Mouse (Mus musculus): ENCODE results near the gene Btbd9. TPM values are rescaled to one million over a fixed set of nuclear protein-coding genes. Genes with fewer than 3 reads are reported as not detected.

Btbd9 gene
- polyA plus RNA-seq, 1 experiment from 2014 or later: 111 TPM

- Histone ChIP-seq H3K9me3 (replicated peaks) (no peaks in the 10 kb centered on the region), H3K4me3 (no peak overlapping the region), H3K4me1 (peaks cover 26% of the 10 kb centered on the region), H3K27ac (no peak overlapping the region), H3K36me3 (ENCODE audit: poor library complexity, severe bottlenecking) (peaks cover 14% of the 10 kb centered on the region; the same call in 1 of the 2 replicates), H3K9ac (no peak overlapping the region), H3K4me2 (no peak overlapping the region), H3K27me3 (no peaks in the 10 kb centered on the region)
- 92% methylated on average over 8 of the region's 8 CpGs for WGBS
- ATAC-seq: no peak
These were observed 278.9 kb downstream of the Btbd9 start for GRCm38 (mm10) chr17:30297432-30297831.

GRCm38 (mm10) chr17:30296069-30296468 lies 280.2 kb downstream of the Btbd9 start:
- Histone ChIP-seq H3K4me1 (peaks cover 26% of the 10 kb centered on the region), H3K9ac (no peak overlapping the region), H3K27me3 (no peaks in the 10 kb centered on the region), H3K4me2 (no peak overlapping the region), H3K4me3 (no peak overlapping the region), H3K9me3 (replicated peaks) (no peaks in the 10 kb centered on the region), H3K27ac (no peak overlapping the region), H3K36me3 (ENCODE audit: poor library complexity, severe bottlenecking) (peaks cover 14% of the 10 kb centered on the region; the same call in 1 of the 2 replicates)
- 34% methylated on average over 8 of the region's 8 CpGs for whole genome bisulfite sequencing
- ATAC-seq: no peak

GRCm38 (mm10) chr17:30292666-30293065 lies 283.6 kb downstream of the Btbd9 start:
- H3K9ac ChIP-seq: no peak overlapping the region
- no peak overlapping the region for H3K27ac ChIP-seq
- H3K4me3 ChIP-seq: no peak overlapping the region
- H3K9me3 ChIP-seq (replicated peaks): no peaks in the 10 kb centered on the region
- 79% methylated on average over 6 of the region's 6 CpGs for WGBS
- peaks cover 6% of the 10 kb centered on the region; the same call in 1 of the 2 replicates for H3K36me3 ChIP-seq (ENCODE audit: poor library complexity, severe bottlenecking)
- H3K4me2 ChIP-seq: no peak overlapping the region
- no peaks in the 10 kb centered on the region for H3K27me3 ChIP-seq
- no peak for ATAC-seq
- peaks cover 15% of the 10 kb centered on the region for H3K4me1 ChIP-seq

- Histone ChIP-seq H3K9me3 (replicated peaks) (no peaks in the 10 kb centered on the region), H3K27me3 (peaks cover 14% of the 10 kb centered on the region), H3K36me3 (ENCODE audit: poor library complexity, severe bottlenecking) (no peaks in the 10 kb centered on the region), H3K27ac (no peak overlapping the region), H3K4me1 (peaks cover 18% of the 10 kb centered on the region), H3K9ac (no peak overlapping the region), H3K4me2 (no peak overlapping the region), H3K4me3 (no peak overlapping the region)
- WGBS: 95% methylated on average over 2 of the region's 2 CpGs
- no peak for ATAC-seq
These were observed 290.6 kb downstream of the Btbd9 start for GRCm38 (mm10) chr17:30285641-30286040.

GRCm38 (mm10) chr17:30283460-30284050 lies 292.7 kb downstream of the Btbd9 start:
- Histone ChIP-seq H3K27ac (no peak overlapping the region), H3K4me1 (peaks cover 39% of the 10 kb centered on the region), H3K9ac (no peak overlapping the region)

GRCm38 (mm10) chr17:30283001-30283400 lies 293.3 kb downstream of the Btbd9 start:
- peaks cover 40% of the 10 kb centered on the region for H3K4me1 ChIP-seq
- H3K36me3 ChIP-seq (ENCODE audit: poor library complexity, severe bottlenecking): no peaks in the 10 kb centered on the region
- H3K27ac ChIP-seq: no peak overlapping the region
- no peak for ATAC-seq
- no peaks in the 10 kb centered on the region for H3K9me3 ChIP-seq (replicated peaks)
- no peak overlapping the region for H3K4me3 ChIP-seq
- peaks cover 14% of the 10 kb centered on the region for H3K27me3 ChIP-seq
- H3K4me2 ChIP-seq: no peak overlapping the region
- no peak overlapping the region for H3K9ac ChIP-seq

More at GRCm38 (mm10) chr17:30283460-30284050, 292.7 kb downstream of the Btbd9 start:
- no peak overlapping the region for H3K4me3 ChIP-seq
- H3K36me3 ChIP-seq (ENCODE audit: poor library complexity, severe bottlenecking): no peaks in the 10 kb centered on the region
- H3K4me2 ChIP-seq: no peak overlapping the region
- no peak for ATAC-seq
- WGBS: 78% methylated on average over 4 of the region's 4 CpGs
- peaks cover 14% of the 10 kb centered on the region for H3K27me3 ChIP-seq
- no peaks in the 10 kb centered on the region for H3K9me3 ChIP-seq (replicated peaks)

GRCm38 (mm10) chr17:30280323-30281118 lies 295.8 kb downstream of the Btbd9 start:
- WGBS: 16% methylated on average over 7 of the region's 7 CpGs
- no peak overlapping the region for H3K4me2 ChIP-seq
- ATAC-seq: peak; percentile 41; the same call in 1 of the 2 replicates

GRCm38 (mm10) chr17:30279684-30280083 lies 296.6 kb downstream of the Btbd9 start:
- Histone ChIP-seq H3K4me1 (peaks cover 29% of the 10 kb centered on the region), H3K4me2 (peak overlapping the region; percentile 33), H3K27ac (peak overlapping the region; percentile 49; the same call in 1 of the 2 replicates), H3K36me3 (ENCODE audit: poor library complexity, severe bottlenecking) (peaks cover 1% of the 10 kb centered on the region; the same call in 1 of the 2 replicates), H3K9ac (no peak overlapping the region), H3K4me3 (no peak overlapping the region), H3K9me3 (replicated peaks) (no peaks in the 10 kb centered on the region), H3K27me3 (peaks cover 18% of the 10 kb centered on the region)
- 3% methylated on average over 5 of the region's 5 CpGs for WGBS
- peak; percentile 61; the same call in 1 of the 2 replicates for ATAC-seq

More at GRCm38 (mm10) chr17:30280323-30281118, 295.8 kb downstream of the Btbd9 start:
- Histone ChIP-seq H3K9ac (no peak overlapping the region), H3K9me3 (replicated peaks) (no peaks in the 10 kb centered on the region), H3K27me3 (peaks cover 18% of the 10 kb centered on the region), H3K4me1 (peaks cover 36% of the 10 kb centered on the region), H3K36me3 (ENCODE audit: poor library complexity, severe bottlenecking) (no peaks in the 10 kb centered on the region), H3K4me3 (no peak overlapping the region), H3K27ac (no peak overlapping the region)

- Histone ChIP-seq H3K27ac (peak overlapping the region; percentile 1; the same call in 1 of the 2 replicates), H3K27me3 (peaks cover 18% of the 10 kb centered on the region), H3K9me3 (replicated peaks) (no peaks in the 10 kb centered on the region), H3K9ac (no peak overlapping the region), H3K4me3 (no peak overlapping the region), H3K4me2 (peak overlapping the region; percentile 33), H3K36me3 (ENCODE audit: poor library complexity, severe bottlenecking) (peaks cover 7% of the 10 kb centered on the region; the same call in 1 of the 2 replicates), H3K4me1 (peaks cover 29% of the 10 kb centered on the region)
- no peak for ATAC-seq
- WGBS: 8% methylated on average over 16 of the region's 16 CpGs
These were observed 297.5 kb downstream of the Btbd9 start for GRCm38 (mm10) chr17:30278596-30279378.

GRCm38 (mm10) chr17:30276477-30276876 lies 299.8 kb downstream of the Btbd9 start:
- H3K4me1 ChIP-seq: peaks cover 34% of the 10 kb centered on the region
- H3K27ac ChIP-seq: no peak overlapping the region
- H3K9me3 ChIP-seq (replicated peaks): no peaks in the 10 kb centered on the region
- H3K4me2 ChIP-seq: no peak overlapping the region
- H3K4me3 ChIP-seq: no peak overlapping the region
- WGBS: 91% methylated on average over 4 of the region's 4 CpGs
- peaks cover 10% of the 10 kb centered on the region for H3K27me3 ChIP-seq
- H3K36me3 ChIP-seq (ENCODE audit: poor library complexity, severe bottlenecking): peaks cover 7% of the 10 kb centered on the region; the same call in 1 of the 2 replicates
- no peak for ATAC-seq
- no peak overlapping the region for H3K9ac ChIP-seq

GRCm38 (mm10) chr17:30272769-30273168 lies 303.5 kb downstream of the Btbd9 start:
- H3K27ac ChIP-seq: no peak overlapping the region
- H3K4me3 ChIP-seq: no peak overlapping the region
- H3K4me1 ChIP-seq: 0 out of 2 replicates have a peak, but pooled peaks cover 4% of the 10 kb centered on the region
- H3K4me2 ChIP-seq: no peak overlapping the region
- H3K36me3 ChIP-seq (ENCODE audit: poor library complexity, severe bottlenecking): peaks cover 7% of the 10 kb centered on the region; the same call in 1 of the 2 replicates
- ATAC-seq: no peak
- WGBS: 79% methylated on average over 6 of the region's 6 CpGs
- no peaks in the 10 kb centered on the region for H3K9me3 ChIP-seq (replicated peaks)
- peaks cover 4% of the 10 kb centered on the region; the same call in 1 of the 2 replicates for H3K27me3 ChIP-seq
- no peak overlapping the region for H3K9ac ChIP-seq

All from forebrain, embryonic 13.5 days (tissue).